Mouse (Mus musculus) intestine, embryonic 14.5 days (tissue): Measurements from ENCODE around the gene Phf21a. TPM values are rescaled to one million over a fixed set of nuclear protein-coding genes. Genes with fewer than 3 reads are reported as not detected.

Experiments used
- ATAC-seq: fragments of 200-750 bp; cut with Nextera tagmentation; replicated peaks from 2 replicates; pipeline ENCODE4 v1.8.0; 2017; ENCODE audit warnings: low read depth, moderate number of reproducible peaks, moderate TSS enrichment, moderate library complexity; ENCODE audit not compliant: low FRiP score, low TSS enrichment
- DNase-seq: peaks from one replicate; pipeline ENCODE4 v3.0.0-alpha.2; 2018; ENCODE audit warnings: low spot score
- H3K27ac ChIP-seq: fragments of 300-500 bp; sonication (generic); 2 replicates; pipeline ENCODE4 v1.5.1; 2014; ENCODE audit warnings: low read depth, mild to moderate bottlenecking, control low read depth
- H3K27me3 ChIP-seq: fragments of 300-500 bp; sonication (generic); replicated peaks from 2 replicates; pipeline ENCODE4 v1.6.1; 2014; ENCODE audit warnings: low read length, control low read depth; ENCODE audit not compliant: control insufficient read depth, insufficient read depth
- H3K36me3 ChIP-seq: fragments of 300-500 bp; sonication (generic); 2 replicates; pipeline ENCODE4 v1.6.1; 2014; ENCODE audit warnings: low read length, control low read depth; ENCODE audit not compliant: control insufficient read depth, insufficient read depth
- H3K4me1 ChIP-seq: fragments of 300-500 bp; sonication (generic); replicated peaks from 2 replicates; pipeline ENCODE4 v1.6.1; 2014; ENCODE audit warnings: low read length, control low read depth, mixed read lengths; ENCODE audit not compliant: control insufficient read depth, insufficient read depth
- H3K4me2 ChIP-seq: fragments of 300-500 bp; sonication (generic); 2 replicates; pipeline ENCODE4 v1.6.1; 2014; ENCODE audit warnings: low read length
- H3K4me3 ChIP-seq: fragments of 300-500 bp; sonication (generic); 2 replicates; pipeline ENCODE4 v1.5.1; 2014; ENCODE audit warnings: low read depth, low read length, control low read depth, mixed read lengths
- H3K9ac ChIP-seq: fragments of 300-500 bp; sonication (generic); 2 replicates; pipeline ENCODE4 v1.6.1; 2014; ENCODE audit warnings: mild to moderate bottlenecking, low read length
- H3K9me3 ChIP-seq: fragments of 300-500 bp; sonication (generic); 2 replicates; pipeline ENCODE4 v1.6.1; 2016; ENCODE audit warnings: low read length, control low read depth; ENCODE audit not compliant: control insufficient read depth
- WGBS: fragments of 180-500 bp; shearing (Covaris S2); extraction: QIAGEN DNeasy Blood & Tissue Kit; methylation state at CpG from one replicate; pipeline ENCODE4 v1.1.7; 2014; 5-methylcytosine and 5-hydroxymethylcytosine counted together
- polyA plus RNA-seq: library from polyadenylated mRNA; unstranded; fragments of >200 nt; fragmentation: Nextera tagmentation; extraction: Ambion mirVana; gene quantifications from 2 replicates; pipeline ENCODE4 v1.2.1, GENCODE M21; 2014

Gene Phf21a
- polyA plus RNA-seq, 1 experiment from 2014 or later, result 27.5 TPM

GRCm38 (mm10) chr2:92185062-92185765, 92.3 kb downstream of the Phf21a start:
- no peaks in the 10 kb centered on the region for H3K27me3 ChIP-seq
- peaks cover 30% of the 10 kb centered on the region for H3K4me1 ChIP-seq
- H3K9me3 ChIP-seq, result no peaks in the 10 kb centered on the region
- ATAC-seq, result peak; percentile 33; the same call in 1 of the 2 replicates
- H3K4me2 ChIP-seq, result peak overlapping the region; percentile 84
- peak overlapping the region; percentile 99 for H3K27ac ChIP-seq
- peak overlapping the region; percentile 90 for H3K9ac ChIP-seq
- no peaks in the 10 kb centered on the region for H3K36me3 ChIP-seq
- DNase-seq, result peak; percentile 83
- H3K4me3 ChIP-seq, result peak overlapping the region; percentile 91
- WGBS, result under 1% methylated on average over 45 of the region's 47 CpGs

- peak overlapping the region; percentile 90 for H3K9ac ChIP-seq
- peak overlapping the region; percentile 84 for H3K4me2 ChIP-seq
- peaks cover 33% of the 10 kb centered on the region for H3K4me1 ChIP-seq
- no peaks in the 10 kb centered on the region for H3K27me3 ChIP-seq
- ATAC-seq (no peak), DNase-seq (peak; percentile 52)
- H3K9me3 ChIP-seq, result no peaks in the 10 kb centered on the region
- H3K36me3 ChIP-seq, result 0 out of 2 replicates have a peak, but pooled peaks cover 2% of the 10 kb centered on the region
- peak overlapping the region; percentile 99 for H3K27ac ChIP-seq
- WGBS, result 5% methylated on average over 11 of the region's 11 CpGs
- peak overlapping the region; percentile 91 for H3K4me3 ChIP-seq
Observed at GRCm38 (mm10) chr2:92185766-92186450, 93.0 kb downstream of the Phf21a start.

GRCm38 (mm10) chr2:92187061-92187460, 94.1 kb downstream of the Phf21a start:
- peak overlapping the region; percentile 84 for H3K4me2 ChIP-seq
- no peaks in the 10 kb centered on the region for H3K9me3 ChIP-seq
- H3K27ac ChIP-seq, result no peak overlapping the region
- H3K4me1 ChIP-seq, result peaks cover 33% of the 10 kb centered on the region
- H3K27me3 ChIP-seq, result no peaks in the 10 kb centered on the region
- H3K36me3 ChIP-seq, result 0 out of 2 replicates have a peak, but pooled peaks cover 3% of the 10 kb centered on the region
- no peak for ATAC-seq
- H3K4me3 ChIP-seq, result peak overlapping the region; percentile 91; the same call in 1 of the 2 replicates
- H3K9ac ChIP-seq, result no peak overlapping the region
- DNase-seq, result no peak
- 58% methylated on average over 6 of the region's 6 CpGs for WGBS

GRCm38 (mm10) chr2:92188744-92189143, 95.8 kb downstream of the Phf21a start:
- Histone ChIP-seq H3K4me2 (peak overlapping the region; percentile 84), H3K27ac (no peak overlapping the region), H3K9ac (peak overlapping the region; percentile 10; the same call in 1 of the 2 replicates), H3K36me3 (0 out of 2 replicates have a peak, but pooled peaks cover 5% of the 10 kb centered on the region), H3K4me3 (no peak overlapping the region), H3K27me3 (no peaks in the 10 kb centered on the region), H3K4me1 (peaks cover 33% of the 10 kb centered on the region), H3K9me3 (no peaks in the 10 kb centered on the region)
- DNase-seq (no peak), ATAC-seq (no peak)
- WGBS, result 55% methylated on average over 3 of the region's 3 CpGs

GRCm38 (mm10) chr2:92190960-92191359, 98.0 kb downstream of the Phf21a start:
- WGBS, result 65% methylated on average over 5 of the region's 5 CpGs
- ATAC-seq (no peak), DNase-seq (no peak)
- H3K9me3 ChIP-seq, result no peaks in the 10 kb centered on the region
- no peak overlapping the region for H3K9ac ChIP-seq
- no peak overlapping the region for H3K27ac ChIP-seq
- peaks cover 33% of the 10 kb centered on the region for H3K4me1 ChIP-seq
- no peak overlapping the region for H3K4me2 ChIP-seq
- no peak overlapping the region for H3K4me3 ChIP-seq
- H3K27me3 ChIP-seq, result no peaks in the 10 kb centered on the region
- 0 out of 2 replicates have a peak, but pooled peaks cover 5% of the 10 kb centered on the region for H3K36me3 ChIP-seq

- H3K4me3 ChIP-seq, result no peak overlapping the region
- H3K4me1 ChIP-seq, result peaks cover 23% of the 10 kb centered on the region
- H3K9me3 ChIP-seq, result no peaks in the 10 kb centered on the region
- ATAC-seq, result no peak
- DNase-seq, result no peak
- no peak overlapping the region for H3K27ac ChIP-seq
- H3K4me2 ChIP-seq, result no peak overlapping the region
- H3K36me3 ChIP-seq, result 0 out of 2 replicates have a peak, but pooled peaks cover 5% of the 10 kb centered on the region
- no peaks in the 10 kb centered on the region for H3K27me3 ChIP-seq
- no peak overlapping the region for H3K9ac ChIP-seq
- 79% methylated on average over 5 of the region's 5 CpGs for WGBS
Observed at GRCm38 (mm10) chr2:92191826-92192581, 99.1 kb downstream of the Phf21a start.

GRCm38 (mm10) chr2:92198126-92198525, 105.2 kb downstream of the Phf21a start:
- H3K4me2 ChIP-seq, result no peak overlapping the region
- no peak for ATAC-seq
- no peaks in the 10 kb centered on the region for H3K27me3 ChIP-seq
- 37% methylated on average over 6 of the region's 6 CpGs for WGBS
- H3K9ac ChIP-seq, result no peak overlapping the region
- DNase-seq, result no peak
- H3K27ac ChIP-seq, result no peak overlapping the region
- no peaks in the 10 kb centered on the region for H3K9me3 ChIP-seq
- H3K4me1 ChIP-seq, result peaks cover 22% of the 10 kb centered on the region; the same call in 1 of the 2 replicates
- no peaks in the 10 kb centered on the region for H3K36me3 ChIP-seq
- no peak overlapping the region for H3K4me3 ChIP-seq

GRCm38 (mm10) chr2:92198747-92199146, 105.8 kb downstream of the Phf21a start:
- 69% methylated on average over 7 of the region's 7 CpGs for WGBS

More at GRCm38 (mm10) chr2:92198747-92199146, 105.8 kb downstream of the Phf21a start:
- Histone ChIP-seq H3K9me3 (no peaks in the 10 kb centered on the region), H3K4me1 (peaks cover 22% of the 10 kb centered on the region; the same call in 1 of the 2 replicates), H3K27me3 (no peaks in the 10 kb centered on the region), H3K27ac (no peak overlapping the region), H3K4me2 (no peak overlapping the region), H3K4me3 (no peak overlapping the region), H3K9ac (no peak overlapping the region), H3K36me3 (no peaks in the 10 kb centered on the region)
- DNase-seq (no peak), ATAC-seq (no peak)
